Mouse (Mus musculus) frontal cortex, adult (tissue): ENCODE data around the gene Kif16b.

Experiments used
- ATAC-seq: cut with Nextera tagmentation; 2 replicates; pipeline ENCODE4 v1.9.2; 2017; ENCODE audit warnings: mild to moderate bottlenecking, moderate library complexity, mixed read lengths; ENCODE audit not compliant: low TSS enrichment

Gene Kif16b

DNA sequence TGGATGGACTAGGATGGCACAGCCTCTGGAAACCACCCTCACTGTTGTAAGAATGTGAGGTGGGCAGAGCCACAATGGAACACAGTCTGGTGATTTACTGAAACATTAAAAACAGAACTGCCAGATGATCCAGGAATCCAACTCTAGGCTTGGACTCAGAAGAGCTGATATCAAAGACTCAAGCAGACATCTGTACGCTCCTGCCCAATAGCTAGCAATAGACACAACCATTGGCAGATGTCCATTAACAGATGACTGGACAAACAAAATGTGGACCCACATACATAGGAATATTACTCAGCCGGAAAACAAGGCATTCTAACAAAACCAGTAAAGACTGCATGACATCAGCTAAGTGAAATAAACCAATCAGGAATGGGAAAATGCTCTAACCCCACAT is 167.3 kb downstream of the Kif16b start:
- ATAC-seq, result no peak

GRCm38 (mm10) chr2:142732370-142732769 is 169.0 kb downstream of the Kif16b start:
- ATAC-seq, result peak; percentile 25; the same call in 1 of the 2 replicates

GRCm38 (mm10) chr2:142731778-142732092 is 169.6 kb downstream of the Kif16b start:
- ATAC-seq, result peak; percentile 97

GRCm38 (mm10) chr2:142731016-142731777 is 170.1 kb downstream of the Kif16b start:
- ATAC-seq, result peak; percentile 29; the same call in 1 of the 2 replicates

DNA sequence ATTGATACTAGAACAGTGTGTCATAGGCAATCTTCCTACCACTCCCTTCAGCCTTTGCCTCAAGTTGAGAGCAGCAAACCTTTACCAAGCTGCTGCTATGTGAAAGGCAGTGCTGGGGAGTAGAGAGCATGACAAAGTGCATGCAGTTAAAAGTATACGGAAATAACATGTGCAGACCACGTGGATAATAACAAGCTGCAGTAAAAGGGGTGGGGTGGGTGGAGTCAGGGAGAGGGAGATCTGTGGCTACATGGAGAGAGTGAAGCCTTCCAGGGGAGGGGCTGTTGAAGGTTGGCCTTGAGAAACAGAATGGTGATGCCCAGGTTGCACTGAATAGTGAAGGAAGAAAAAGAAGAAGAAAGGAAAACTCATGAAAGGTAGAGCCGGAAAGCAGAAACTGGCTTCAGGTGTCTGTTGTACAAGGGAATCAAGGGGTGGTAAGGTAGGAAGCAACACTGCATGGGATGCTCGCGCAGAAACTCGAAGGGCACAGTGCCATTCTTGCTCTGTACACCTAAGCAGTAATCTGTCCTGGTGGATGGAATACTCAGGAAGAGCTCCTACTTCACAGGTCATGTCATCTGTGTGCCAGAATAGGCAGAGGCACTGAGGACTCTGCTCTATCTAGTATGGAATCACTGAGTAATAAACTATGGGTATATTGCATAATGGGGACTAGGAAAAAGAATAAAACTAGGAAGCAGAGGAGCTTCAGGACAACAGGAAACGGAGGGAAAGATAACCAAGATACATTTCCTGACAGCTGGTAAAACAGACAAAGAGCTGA is 176.9 kb downstream of the Kif16b start:
- ATAC-seq, result no peak

- ATAC-seq, result no peak
These were observed 181.2 kb downstream of the Kif16b start for GRCm38 (mm10) chr2:142720174-142720573.

- peak; percentile 34; the same call in 1 of the 2 replicates for ATAC-seq
These were observed 182.3 kb downstream of the Kif16b start for GRCm38 (mm10) chr2:142718998-142719397.

DNA sequence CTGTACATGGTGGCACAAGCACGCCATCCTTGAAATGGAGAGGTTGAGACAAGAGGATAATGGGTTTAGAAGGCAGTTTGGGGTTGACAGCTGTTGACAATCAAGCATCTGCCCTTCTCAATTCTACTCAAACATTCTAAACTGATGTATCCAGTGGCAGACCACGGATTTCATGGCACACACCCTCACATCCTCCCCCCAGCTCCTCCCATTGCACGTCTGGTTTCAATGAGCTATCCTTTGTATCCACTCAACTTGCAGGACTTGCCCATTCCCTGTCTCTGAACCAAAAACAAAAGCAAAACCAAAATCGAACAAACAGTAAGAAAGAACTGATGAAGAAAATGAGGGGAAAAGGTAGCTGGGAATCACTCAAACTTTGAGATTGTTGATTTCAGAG is 183.7 kb downstream of the Kif16b start:
- no peak for ATAC-seq

- no peak for ATAC-seq
These were observed 185.4 kb downstream of the Kif16b start for GRCm38 (mm10) chr2:142715912-142716260.

DNA sequence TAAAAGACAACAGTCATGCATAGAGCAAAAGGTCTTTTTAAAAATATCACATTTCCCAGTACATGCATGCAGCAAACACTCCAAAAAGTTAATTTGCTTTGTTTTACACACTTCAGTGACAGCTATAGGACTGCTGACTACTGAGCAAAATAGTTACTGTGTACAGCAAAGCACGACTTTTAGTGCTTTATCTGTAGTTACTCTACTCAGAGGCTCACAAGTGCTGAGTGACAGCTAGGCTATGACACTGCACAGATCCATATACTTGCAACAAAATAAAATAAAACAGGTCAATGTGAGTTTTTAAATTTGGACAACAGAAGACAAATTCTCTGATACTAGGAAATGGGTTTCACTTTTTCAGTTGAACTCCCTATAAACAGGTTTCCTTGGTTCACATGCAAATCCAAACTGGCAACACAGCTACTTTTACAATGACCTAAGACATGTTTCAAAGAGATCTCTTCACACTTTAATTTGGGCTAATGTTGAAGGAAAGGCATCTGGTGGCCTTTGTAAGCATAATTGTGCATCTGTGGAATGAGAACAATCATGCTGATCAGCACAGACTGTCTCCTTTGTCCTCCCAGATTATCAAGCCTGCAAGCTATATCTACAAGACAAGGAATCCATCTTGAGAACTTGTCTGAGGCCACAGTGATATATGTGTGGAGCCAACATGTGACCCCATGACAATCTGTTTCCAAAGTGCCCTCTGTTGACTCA is 186.0 kb downstream of the Kif16b start:
- ATAC-seq, result no peak

GRCm38 (mm10) chr2:142712727-142713126 is 188.6 kb downstream of the Kif16b start:
- no peak for ATAC-seq

DNA sequence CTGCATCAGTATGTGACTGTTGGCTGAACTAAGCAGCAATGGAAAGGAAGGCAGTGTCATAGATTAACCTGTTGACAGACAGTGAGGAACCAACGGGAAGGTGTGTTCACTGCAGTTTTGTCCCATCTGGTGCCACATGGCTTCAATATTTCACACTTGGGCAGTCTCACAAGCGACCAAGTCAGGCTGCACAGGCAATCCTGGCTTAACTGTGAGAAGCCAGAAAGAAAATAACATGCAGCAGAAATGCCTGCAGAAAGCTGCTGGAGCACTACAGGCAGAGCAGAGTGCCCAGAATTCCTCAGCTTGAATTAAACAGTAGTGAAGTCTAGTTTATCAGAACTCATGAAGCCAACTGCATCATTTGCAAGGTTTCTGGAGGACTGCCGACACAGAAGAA is 192.0 kb downstream of the Kif16b start:
- 0 out of 2 replicates have a peak, but pooled peaks have one; percentile 34 for ATAC-seq

DNA sequence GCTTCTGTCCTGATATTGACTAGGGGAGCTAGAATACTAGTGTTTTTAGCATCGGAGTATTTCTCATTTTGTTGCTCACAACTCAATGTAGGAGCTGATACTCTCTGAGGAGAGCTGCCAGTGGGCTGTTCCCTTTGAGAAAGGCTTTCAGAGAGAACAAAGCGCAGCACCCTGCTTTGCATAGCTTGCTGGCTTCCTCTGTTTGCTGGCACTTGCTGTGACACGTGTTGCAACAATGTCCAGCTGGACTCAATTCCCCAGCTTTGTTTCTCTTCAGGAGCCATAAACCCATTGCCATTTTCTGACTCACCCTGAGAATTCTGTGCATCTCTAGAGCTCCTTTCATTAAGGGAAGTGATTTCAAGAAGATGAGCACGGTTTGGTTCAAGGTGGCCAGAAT is 200.6 kb downstream of the Kif16b start:
- peak; percentile 73 for ATAC-seq

DNA sequence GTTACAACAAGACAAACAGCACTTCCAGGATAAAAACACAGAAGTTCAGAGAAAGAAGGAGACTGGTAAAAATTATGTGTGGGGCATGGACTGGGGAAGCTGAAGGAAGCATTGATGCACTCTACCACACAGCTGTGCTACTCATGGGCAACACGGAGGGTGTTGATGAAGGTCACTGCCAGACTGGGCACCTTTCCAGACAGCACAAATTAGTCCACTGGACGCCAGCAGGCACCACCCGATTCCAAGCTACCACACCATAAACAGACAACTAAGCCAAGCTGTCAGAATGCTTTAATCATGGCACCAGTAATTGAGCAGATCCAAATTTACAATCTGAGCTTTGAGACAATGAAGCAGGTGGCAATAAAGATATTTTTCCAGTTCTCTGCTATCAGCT is 202.7 kb downstream of the Kif16b start:
- ATAC-seq, result peak; percentile 33; the same call in 1 of the 2 replicates

GRCm38 (mm10) chr2:142694936-142695331 is 206.4 kb downstream of the Kif16b start:
- no peak for ATAC-seq

GRCm38 (mm10) chr2:142694019-142694935 is 207.1 kb downstream of the Kif16b start:
- ATAC-seq, result no peak

DNA sequence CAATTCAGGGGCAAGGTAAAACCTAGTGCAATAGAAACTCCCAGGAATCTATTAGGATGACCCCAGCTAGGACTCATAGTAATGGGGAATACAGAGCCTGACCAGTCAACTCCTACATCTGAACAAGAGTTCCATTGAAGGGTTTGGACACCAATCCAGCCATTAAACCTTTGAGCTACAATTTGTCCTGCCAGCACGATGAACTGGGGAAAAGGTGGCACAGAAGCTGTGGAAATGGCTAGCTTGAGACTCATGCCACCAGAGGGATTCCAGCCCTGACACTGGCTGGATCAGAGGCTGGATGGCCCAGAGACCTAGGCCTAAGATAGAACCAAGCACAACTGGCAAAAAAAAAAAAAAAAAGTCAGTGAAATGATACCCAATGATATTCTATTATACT is 207.9 kb downstream of the Kif16b start:
- no peak for ATAC-seq

- no peak for ATAC-seq
These were observed 211.8 kb downstream of the Kif16b start for GRCm38 (mm10) chr2:142689496-142689895.

DNA sequence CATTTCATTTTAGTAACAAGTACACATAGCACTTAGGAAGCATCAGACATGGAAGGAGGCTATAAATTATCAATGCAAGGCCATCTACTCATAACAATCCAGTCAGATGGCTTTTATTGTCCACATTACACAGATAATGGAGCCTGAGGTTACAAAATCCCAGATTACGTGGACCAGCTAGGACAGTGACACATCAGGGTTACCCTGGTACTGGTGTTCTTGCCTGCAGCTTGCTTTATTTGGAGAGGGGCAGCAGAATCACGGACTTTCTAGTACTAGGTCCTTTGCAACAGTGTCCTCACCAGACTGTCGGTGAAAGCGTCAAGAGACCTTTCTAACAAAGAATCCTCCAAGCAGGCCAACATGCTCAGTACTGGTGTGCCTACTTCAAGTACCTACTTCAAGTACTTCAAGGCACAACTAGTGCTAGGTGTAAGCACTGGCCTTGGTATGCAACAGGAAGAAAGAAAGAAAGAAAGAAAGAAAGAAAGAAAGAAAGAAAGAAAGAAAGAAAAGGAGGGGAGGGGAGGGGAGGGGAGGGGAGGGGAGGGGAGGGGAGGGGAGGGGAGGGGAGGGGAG is 213.3 kb downstream of the Kif16b start:
- ATAC-seq, result no peak

GRCm38 (mm10) chr2:142682965-142683709 is 218.2 kb downstream of the Kif16b start:
- ATAC-seq, result no peak
